Mouse (Mus musculus) kidney, embryonic 16.5 days (tissue): ENCODE data around the gene M1ap. TPM values are rescaled to one million over a fixed set of nuclear protein-coding genes. Genes with fewer than 3 reads are reported as not detected.
A peak's percentile ranks its signal among the peaks of the same experiment; 100 is the strongest.

ENCODE experiments used
- ATAC-seq: fragments of 200-750 bp; cut with Nextera tagmentation; 2 replicates; pipeline ENCODE4 v1.8.0; 2017; ENCODE audit warnings: moderate TSS enrichment; ENCODE audit not compliant: low FRiP score, low TSS enrichment
- H3K27ac ChIP-seq: fragments of 300-500 bp; sonication (generic); 2 replicates; pipeline ENCODE4 v1.5.1; 2014; ENCODE audit warnings: low read length
- H3K27me3 ChIP-seq: fragments of 300-500 bp; sonication (generic); 2 replicates; pipeline ENCODE4 v1.6.1; 2014; ENCODE audit warnings: low read length, control low read depth, mixed read lengths; ENCODE audit not compliant: insufficient read depth
- H3K36me3 ChIP-seq: fragments of 300-500 bp; sonication (generic); 2 replicates; pipeline ENCODE4 v1.6.1; 2014; ENCODE audit warnings: low read length, control low read depth, mixed read lengths; ENCODE audit not compliant: insufficient read depth
- H3K4me1 ChIP-seq: fragments of 300-500 bp; sonication (generic); 2 replicates; pipeline ENCODE4 v1.6.1; 2014; ENCODE audit warnings: low read length, control low read depth, mixed read lengths; ENCODE audit not compliant: insufficient read depth
- H3K4me2 ChIP-seq: fragments of 300-500 bp; sonication (generic); replicated peaks from 2 replicates; pipeline ENCODE4 v1.6.1; 2014; ENCODE audit warnings: low read depth, low read length
- H3K4me3 ChIP-seq: fragments of 300-500 bp; sonication (generic); 2 replicates; pipeline ENCODE4 v1.5.1; 2014; ENCODE audit warnings: mild to moderate bottlenecking, low read length
- H3K9ac ChIP-seq: fragments of 300-500 bp; sonication (generic); replicated peaks from 2 replicates; pipeline ENCODE4 v1.6.1; 2014; ENCODE audit warnings: low read length
- H3K9me3 ChIP-seq: fragments of 300-500 bp; sonication (generic); 2 replicates; pipeline ENCODE4 v1.6.1; 2016; ENCODE audit warnings: low read length, control low read depth
- WGBS: fragments of 180-500 bp; shearing (Covaris S2); extraction: QIAGEN DNeasy Blood & Tissue Kit; methylation state at CpG from one replicate; pipeline ENCODE4 v1.1.7; 2014; 5-methylcytosine and 5-hydroxymethylcytosine counted together
- polyA plus RNA-seq: library from polyadenylated mRNA; unstranded; fragments of >200 nt; fragmentation: Nextera tagmentation; extraction: Ambion mirVana; gene quantifications from 2 replicates; pipeline ENCODE4 v1.2.1, GENCODE M21; 2015

Gene M1ap
- polyA plus RNA-seq, 1 experiment from 2014 or later, result 0.29 TPM

GRCm38 (mm10) chr6:82926106-82926505 is 20.6 kb upstream of the M1ap start:
- no peaks in the 10 kb centered on the region for H3K4me1 ChIP-seq
- no peak overlapping the region for H3K9ac ChIP-seq
- no peak overlapping the region for H3K4me2 ChIP-seq
- no peak for ATAC-seq
- no peaks in the 10 kb centered on the region for H3K9me3 ChIP-seq
- no peak overlapping the region for H3K27ac ChIP-seq
- H3K36me3 ChIP-seq, result no peaks in the 10 kb centered on the region
- H3K27me3 ChIP-seq, result no peaks in the 10 kb centered on the region
- WGBS, result 82% methylated on average over 10 of the region's 10 CpGs
- H3K4me3 ChIP-seq, result no peak overlapping the region

- no peak for ATAC-seq
Measured at GRCm38 (mm10) chr6:82926528-82926927, 20.2 kb upstream of the M1ap start.

GRCm38 (mm10) chr6:82927617-82928016 is 19.1 kb upstream of the M1ap start:
- no peak overlapping the region for H3K4me2 ChIP-seq
- no peak for ATAC-seq
- no peaks in the 10 kb centered on the region for H3K9me3 ChIP-seq
- no peak overlapping the region for H3K27ac ChIP-seq
- 70% methylated on average over 5 of the region's 5 CpGs for WGBS
- no peaks in the 10 kb centered on the region for H3K27me3 ChIP-seq
- no peak overlapping the region for H3K4me3 ChIP-seq
- H3K9ac ChIP-seq, result no peak overlapping the region
- no peaks in the 10 kb centered on the region for H3K4me1 ChIP-seq
- H3K36me3 ChIP-seq, result no peaks in the 10 kb centered on the region

More at GRCm38 (mm10) chr6:82926528-82926927, 20.2 kb upstream of the M1ap start:
- WGBS, result 87% methylated on average over 7 of the region's 7 CpGs
- Histone ChIP-seq H3K4me2 (no peak overlapping the region), H3K4me1 (no peaks in the 10 kb centered on the region), H3K27ac (no peak overlapping the region), H3K9me3 (no peaks in the 10 kb centered on the region), H3K4me3 (no peak overlapping the region), H3K36me3 (no peaks in the 10 kb centered on the region), H3K27me3 (no peaks in the 10 kb centered on the region), H3K9ac (no peak overlapping the region)

GRCm38 (mm10) chr6:82934616-82935230 is 12.0 kb upstream of the M1ap start:
- Histone ChIP-seq H3K4me1 (peaks cover 6% of the 10 kb centered on the region; the same call in 1 of the 2 replicates), H3K27ac (no peak overlapping the region), H3K9me3 (no peaks in the 10 kb centered on the region), H3K4me3 (no peak overlapping the region), H3K27me3 (peaks cover 8% of the 10 kb centered on the region; the same call in 1 of the 2 replicates), H3K36me3 (no peaks in the 10 kb centered on the region), H3K4me2 (no peak overlapping the region), H3K9ac (no peak overlapping the region)
- 85% methylated on average over 3 of the region's 3 CpGs for WGBS
- no peak for ATAC-seq

- no peaks in the 10 kb centered on the region for H3K9me3 ChIP-seq
- 3% methylated on average over 32 of the region's 44 CpGs for WGBS
- H3K4me1 ChIP-seq, result peaks cover 6% of the 10 kb centered on the region; the same call in 1 of the 2 replicates
- H3K4me3 ChIP-seq, result peak within 1 kb of the TSS; percentile 58
- peaks cover 8% of the 10 kb centered on the region; the same call in 1 of the 2 replicates for H3K27me3 ChIP-seq
- no peak within 1 kb of the TSS for H3K27ac ChIP-seq
- H3K36me3 ChIP-seq, result no peaks in the 10 kb centered on the region
- peak within 1 kb of the TSS; percentile 66 for H3K9ac ChIP-seq
- peak within 1 kb of the TSS; percentile 84 for H3K4me2 ChIP-seq
- peak; percentile 98 for ATAC-seq
Measured at GRCm38 (mm10) chr6:82939167-82939912, 7.4 kb upstream of the M1ap start, which contains the start of gene Sema4f. TSS of gene Sema4f (minus strand) at chr6:82939769.

- no peak overlapping the region for H3K4me3 ChIP-seq
- 81% methylated on average over 3 of the region's 3 CpGs for WGBS
- ATAC-seq, result no peak
Measured at GRCm38 (mm10) chr6:82940765-82941164, 5.9 kb upstream of the M1ap start.

GRCm38 (mm10) chr6:82945750-82946149 is 952 bp upstream of the M1ap start:
- H3K36me3 ChIP-seq, result no peaks in the 10 kb centered on the region
- H3K27ac ChIP-seq, result no peak overlapping the region
- no peak overlapping the region for H3K4me3 ChIP-seq
- no peak for ATAC-seq
- H3K9ac ChIP-seq, result no peak overlapping the region
- H3K4me2 ChIP-seq, result no peak overlapping the region
- H3K4me1 ChIP-seq, result no peaks in the 10 kb centered on the region
- WGBS, result 54% methylated on average over 6 of the region's 6 CpGs
- H3K27me3 ChIP-seq, result no peaks in the 10 kb centered on the region
- no peaks in the 10 kb centered on the region for H3K9me3 ChIP-seq

More at GRCm38 (mm10) chr6:82940765-82941164, 5.9 kb upstream of the M1ap start:
- Histone ChIP-seq H3K27me3 (peaks cover 8% of the 10 kb centered on the region; the same call in 1 of the 2 replicates), H3K36me3 (no peaks in the 10 kb centered on the region), H3K9ac (no peak overlapping the region), H3K4me1 (peaks cover 6% of the 10 kb centered on the region; the same call in 1 of the 2 replicates), H3K4me2 (no peak overlapping the region), H3K9me3 (no peaks in the 10 kb centered on the region), H3K27ac (no peak overlapping the region)

GRCm38 (mm10) chr6:82956553-82957251 is 10.0 kb downstream of the M1ap start:
- H3K36me3 ChIP-seq, result no peaks in the 10 kb centered on the region
- no peak overlapping the region for H3K9ac ChIP-seq
- 39% methylated on average over 4 of the region's 4 CpGs for WGBS
- 0 out of 2 replicates have a peak overlapping the region, but pooled peaks have one; percentile 0 for H3K27ac ChIP-seq
- no peaks in the 10 kb centered on the region for H3K4me1 ChIP-seq
- no peak for ATAC-seq
- no peak overlapping the region for H3K4me3 ChIP-seq
- no peaks in the 10 kb centered on the region for H3K9me3 ChIP-seq
- no peak overlapping the region for H3K4me2 ChIP-seq
- H3K27me3 ChIP-seq, result no peaks in the 10 kb centered on the region

GRCm38 (mm10) chr6:82961664-82962063 is 15.0 kb downstream of the M1ap start:
- WGBS, result 55% methylated on average over 1 of the region's 1 CpGs
- Histone ChIP-seq H3K4me2 (no peak overlapping the region), H3K9ac (no peak overlapping the region), H3K4me3 (no peak overlapping the region), H3K4me1 (no peaks in the 10 kb centered on the region), H3K27me3 (no peaks in the 10 kb centered on the region), H3K36me3 (no peaks in the 10 kb centered on the region), H3K9me3 (no peaks in the 10 kb centered on the region), H3K27ac (no peak overlapping the region)
- ATAC-seq, result no peak
